Comparison of ENCODE assay signal across 8 mouse cellular contexts in the genomic region with DNA sequence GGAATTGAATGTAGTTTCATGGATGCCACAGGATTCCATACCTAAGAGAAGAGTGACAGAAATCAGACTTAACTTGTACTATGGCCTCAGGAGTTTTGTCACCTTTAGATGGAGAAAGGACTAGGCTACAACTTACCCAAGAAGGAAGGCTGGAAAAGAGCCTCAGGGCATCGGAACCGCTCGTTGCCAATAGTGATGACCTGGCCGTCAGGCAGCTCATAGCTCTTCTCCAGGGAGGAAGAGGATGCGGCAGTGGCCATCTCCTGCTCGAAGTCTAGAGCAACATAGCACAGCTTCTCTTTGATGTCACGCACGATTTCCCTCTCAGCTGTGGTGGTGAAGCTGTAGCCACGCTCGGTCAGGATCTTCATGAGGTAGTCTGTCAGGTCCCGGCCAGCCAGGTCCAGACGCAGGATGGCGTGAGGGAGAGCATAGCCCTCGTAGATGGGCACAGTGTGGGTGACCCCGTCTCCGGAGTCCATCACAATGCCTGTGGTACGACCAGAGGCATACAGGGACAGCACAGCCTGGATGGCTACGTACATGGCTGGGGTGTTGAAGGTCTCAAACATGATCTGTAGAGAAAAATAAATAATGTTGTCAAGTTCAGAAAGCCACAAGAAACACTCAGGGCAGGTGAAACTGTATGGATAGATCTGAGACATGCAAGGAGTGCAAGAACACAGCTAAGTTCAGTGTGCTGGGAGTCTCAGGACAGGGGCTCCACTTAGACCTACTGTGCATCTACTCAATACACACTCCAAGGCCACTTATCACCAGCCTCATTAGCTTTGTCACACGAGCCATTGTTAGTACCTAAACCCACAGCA. TPM values are rescaled to one million over a fixed set of nuclear protein-coding genes. Genes with fewer than 3 reads are reported as not detected.
A peak's percentile ranks its signal among the peaks of the same experiment; 100 is the strongest.
DNase-seq lines count a peak whose midpoint lies in the region; ATAC-seq and TF ChIP-seq lines count a peak whose summit lies in the region.

No protein-coding gene starts in this region.

- peaks cover 29% of the 10 kb centered on the region for H3K36me3 ChIP-seq in intestine, embryonic 16.5 days (ENCODE audit: control insufficient read depth, insufficient read depth, low read length)

- peak overlapping the region; percentile 100 for H3K27ac ChIP-seq in intestine, embryonic 16.5 days (ENCODE audit: low read length)
- no peak overlapping the region for H3K27ac ChIP-seq in olfactory bulb, adult 2 months (ENCODE audit: insufficient read depth, low read depth, low read length)

- H3K4me1 ChIP-seq in intestine, embryonic 16.5 days (ENCODE audit: control insufficient read depth, insufficient read depth, low read length), result peaks cover 42% of the 10 kb centered on the region
- peaks cover 25% of the 10 kb centered on the region for H3K4me1 ChIP-seq in olfactory bulb, adult 2 months (ENCODE audit: control insufficient read depth, insufficient read depth, low read length)

- H3K4me2 ChIP-seq in intestine, embryonic 16.5 days (ENCODE audit: low read depth, low read length), result peak overlapping the region; percentile 83

- H3K27me3 ChIP-seq in intestine, embryonic 16.5 days (replicated peaks; ENCODE audit: control insufficient read depth, insufficient read depth, low read length), result no peaks in the 10 kb centered on the region

- TF ChIP-seq CTCF in olfactory bulb, adult 2 months (IDR thresholded peaks at IDR 0.05; ENCODE audit: insufficient read depth, low read depth, low read length), result no peak

- ATAC-seq in intestine, embryonic 16.5 days, result no peak

- no peaks in the 10 kb centered on the region for H3K9me3 ChIP-seq in intestine, embryonic 16.5 days (ENCODE audit: control insufficient read depth, low read length)

- 54% methylated on average over 19 of the region's 19 CpGs for WGBS in intestine, embryonic 16.5 days
- 34% methylated on average over 19 of the region's 19 CpGs for WGBS in olfactory bulb, adult 2 months

- no peak for TF ChIP-seq POLR2A in olfactory bulb, adult 2 months (IDR thresholded peaks at IDR 0.05; ENCODE audit: insufficient read depth, low read depth, low read length)

- peak; percentile 52 for DNase-seq in cerebellum, adult 11-12 months
- no peak for DNase-seq in cerebellum, adult 11 months
- peak; percentile 36 for DNase-seq in thymus, postnatal 4 days
- DNase-seq in thymus, postnatal 14 days, result no peak
- DNase-seq in cerebellum, adult 18-20 months, result no peak
- no peak for DNase-seq in right cerebral cortex, adult 2 months (ENCODE audit: low spot score in 2 of 2)

- peak overlapping the region; percentile 98 for H3K9ac ChIP-seq in intestine, embryonic 16.5 days (ENCODE audit: low read depth, low read length)

- H3K4me3 ChIP-seq in intestine, embryonic 16.5 days (ENCODE audit: low read length), result peak overlapping the region; percentile 83
- H3K4me3 ChIP-seq in olfactory bulb, adult 2 months (ENCODE audit: insufficient read depth, low read depth, low read length), result peak overlapping the region; percentile 17

RNA-seq across cellular contexts. Expression of gene Actb, which starts 2.1 kb away (rescaled TPM):
- polyA plus RNA-seq in intestine, embryonic 16.5 days (2015; fragmentation: Nextera tagmentation; extraction: Ambion mirVana), result 14,111 and 16,287 TPM in 2 replicates
- polyA plus RNA-seq in olfactory bulb, adult 2 months (2012; ENCODE audit: insufficient read depth, insufficient read length, low replicate concordance, missing spikeins), result 1,129 and 2,319 TPM in 2 replicates

RNA-seq across cellular contexts. Expression of gene Fbxl18, which starts 9.2 kb away (rescaled TPM):
- polyA plus RNA-seq in intestine, embryonic 16.5 days (2015; fragmentation: Nextera tagmentation; extraction: Ambion mirVana), result 7.7 and 10.3 TPM in 2 replicates
- not detected in 2 replicates for polyA plus RNA-seq in olfactory bulb, adult 2 months (2012; ENCODE audit: insufficient read depth, insufficient read length, low replicate concordance, missing spikeins)

RNA-seq across cellular contexts. Expression of gene Fscn1, which starts 55.7 kb away (rescaled TPM):
- polyA plus RNA-seq in intestine, embryonic 16.5 days (2015; fragmentation: Nextera tagmentation; extraction: Ambion mirVana), result 120 and 129 TPM in 2 replicates
- polyA plus RNA-seq in olfactory bulb, adult 2 months (2012; ENCODE audit: insufficient read depth, insufficient read length, low replicate concordance, missing spikeins), result not detected in 2 replicates

Comparison
In these comparisons a context has a peak if more than half of its experiments do, and no peak if none do; other contexts are left out.
1. DNase-seq: peak in cerebellum, adult 11-12 months (single experiment) and thymus, postnatal 4 days (single experiment); none in cerebellum, adult 11 months (single experiment), thymus, postnatal 14 days (single experiment), cerebellum, adult 18-20 months (0 of 2) and right cerebral cortex, adult 2 months (0 of 2).